Mouse (Mus musculus) CH12.LX (cell line): Measurements from ENCODE around the gene Atp23. TPM values are rescaled to one million over a fixed set of nuclear protein-coding genes. Genes with fewer than 3 reads are reported as not detected.

Experiments
- DNase-seq: peaks from one replicate; pipeline ENCODE4 v3.0.0-alpha.2; 2013; ENCODE audit errors: extremely low read depth
- H3K27ac ChIP-seq: 2 replicates; pipeline ENCODE4 v1.5.1; 2012; ENCODE audit warnings: low read depth, mild to moderate bottlenecking, control low read depth, moderate library complexity; ENCODE audit not compliant: insufficient read depth
- H3K27me3 ChIP-seq: replicated peaks from 2 replicates; pipeline ENCODE3; 2012; ENCODE audit warnings: inconsistent platforms
- H3K36me3 ChIP-seq, 2 experiments: replicated peaks in 1 of 2; 2 replicates each; pipeline versions ENCODE3 to v1.6.1; 2012; ENCODE audit warnings: inconsistent platforms in 1 of 2, low read length in 1 of 2, mild to moderate bottlenecking in 1 of 2, mixed read lengths in 1 of 2, moderate library complexity in 1 of 2; ENCODE audit not compliant: control insufficient read depth in 1 of 2, insufficient read depth in 1 of 2
- H3K4me1 ChIP-seq, 2 experiments: 2 replicates each; pipeline ENCODE4 v1.6.1; 2012; ENCODE audit warnings: inconsistent platforms in 1 of 2, moderate library complexity in 1 of 2; ENCODE audit not compliant: insufficient read depth in 2 of 2, control insufficient read depth in 1 of 2
- H3K4me2 ChIP-seq: 2 replicates; pipeline ENCODE4 v1.6.1; 2012; ENCODE audit warnings: low read depth, mild to moderate bottlenecking, control low read depth; ENCODE audit not compliant: poor library complexity, insufficient read depth, severe bottlenecking
- H3K4me3 ChIP-seq, 3 experiments: fragments of 150-350 bp in 1 of 3; sonication (generic) in 1 of 3; replicated peaks in 1 of 3; 2 replicates each; pipeline versions ENCODE3 to v1.5.1; 2011 to 2012; ENCODE audit warnings: low read depth in 2 of 3, low read length in 2 of 3, mild to moderate bottlenecking in 2 of 3, moderate library complexity in 2 of 3, control low read depth in 1 of 3, improper control_type of control experiment in 1 of 3, inconsistent platforms in 1 of 3, mixed read lengths in 1 of 3; ENCODE audit not compliant: poor library complexity in 1 of 3
- H3K79me2 ChIP-seq: replicated peaks from 2 replicates; pipeline ENCODE4 v1.6.1; 2012; ENCODE audit warnings: mild to moderate bottlenecking, moderate library complexity; ENCODE audit not compliant: control insufficient read depth, poor library complexity, insufficient read depth, severe bottlenecking; ENCODE audit errors: extremely low read depth
- H3K9ac ChIP-seq: 2 replicates; pipeline ENCODE4 v1.6.1; 2012; ENCODE audit warnings: low read depth, mild to moderate bottlenecking, control low read depth, moderate library complexity; ENCODE audit not compliant: insufficient read depth
- H3K9me3 ChIP-seq: replicated peaks from 2 replicates; pipeline ENCODE3; 2012; ENCODE audit warnings: low read length, inconsistent platforms, mixed read lengths
- CTCF ChIP-seq, 2 experiments: IDR thresholded peaks in 1 of 2; conservative IDR thresholded peaks in 1 of 2; 2 replicates each; pipeline ENCODE4 v1.5.1; 2011 to 2012; ENCODE audit warnings: low read depth in 2 of 2, low read length in 2 of 2, improper control_type of control experiment in 1 of 2, inconsistent platforms in 1 of 2, mild to moderate bottlenecking in 1 of 2, moderate library complexity in 1 of 2
- ELF1 ChIP-seq: IDR thresholded peaks from 2 replicates; pipeline ENCODE4 v1.6.1; 2014; ENCODE audit warnings: low read depth, mild to moderate bottlenecking, inconsistent platforms, low read length, improper control_type of control experiment
- ETS1 ChIP-seq: conservative IDR thresholded peaks from 2 replicates; pipeline ENCODE4 v1.6.1; 2012; ENCODE audit warnings: low read depth, mild to moderate bottlenecking, inconsistent platforms, low read length, improper control_type of control experiment, moderate library complexity
- GABPA ChIP-seq: IDR thresholded peaks from 2 replicates; pipeline ENCODE4 v1.6.1; 2012; ENCODE audit warnings: low read depth, low read length, improper control_type of control experiment, inconsistent platforms; ENCODE audit not compliant: insufficient replicate concordance
- HCFC1 ChIP-seq: IDR thresholded peaks from 2 replicates; pipeline ENCODE4 v1.6.1; 2012; ENCODE audit warnings: low read depth, mild to moderate bottlenecking, inconsistent platforms, low read length, improper control_type of control experiment
- IRF4 ChIP-seq: IDR thresholded peaks from 2 replicates; pipeline ENCODE4 v1.6.1; 2014; ENCODE audit warnings: low read depth, mild to moderate bottlenecking, inconsistent platforms, low read length, improper control_type of control experiment
- JUN ChIP-seq: IDR thresholded peaks from 2 replicates; pipeline ENCODE4 v1.6.1; 2011; ENCODE audit warnings: low read depth, mild to moderate bottlenecking, low read length, improper control_type of control experiment, moderate library complexity; ENCODE audit not compliant: insufficient read depth
- KAT2A ChIP-seq: IDR thresholded peaks from 2 replicates; pipeline ENCODE4 v1.6.1; 2012; ENCODE audit warnings: low read length, improper control_type of control experiment, inconsistent platforms; ENCODE audit not compliant: insufficient replicate concordance
- MAX ChIP-seq: IDR thresholded peaks from 2 replicates; pipeline ENCODE4 v1.6.1; 2011; ENCODE audit warnings: low read length, improper control_type of control experiment
- MAZ ChIP-seq: IDR thresholded peaks from 2 replicates; pipeline ENCODE4 v1.6.1; 2012; ENCODE audit warnings: low read depth, mild to moderate bottlenecking, inconsistent platforms, low read length, improper control_type of control experiment, moderate library complexity
- MEF2A ChIP-seq: IDR thresholded peaks from 2 replicates; pipeline ENCODE4 v1.6.1; 2014; ENCODE audit warnings: low read depth, mild to moderate bottlenecking, inconsistent platforms, low read length, improper control_type of control experiment, borderline replicate concordance
- NRF1 ChIP-seq: IDR thresholded peaks from 2 replicates; pipeline ENCODE4 v1.6.1; 2014; ENCODE audit warnings: low read depth, mild to moderate bottlenecking, inconsistent platforms, low read length, improper control_type of control experiment, moderate library complexity
- RAD21 ChIP-seq: IDR thresholded peaks from 2 replicates; pipeline ENCODE4 v1.6.1; 2011; ENCODE audit warnings: low read depth, mild to moderate bottlenecking, low read length, improper control_type of control experiment, moderate library complexity
- dilution Hi-C: fragments of 300-500 bp; cut with MboI; formaldehyde crosslinking; loops from 2 replicates; pipeline ENCODE4 v1.14.3; 2020; ENCODE audit warnings: low sequenced_read_pairs; ENCODE audit not compliant: extremely low pct_unique_long_range_greater_than_20kb, extremely low pct_ligation_motif_present
- in situ Hi-C: fragments of 300-500 bp; cut with MboI; formaldehyde crosslinking; loops from 3 replicates; pipeline ENCODE4 v1.14.3; 2019; ENCODE audit warnings: low sequenced_read_pairs, low pct_ligation_motif_present, low pct_unique_long_range_greater_than_20kb, mixed read lengths
- polyA plus RNA-seq: library from polyadenylated mRNA; unstranded; fragments of >175 nt; gene quantifications from 2 replicates; pipeline ENCODE4 v1.2.1, GENCODE M21; 2012; ENCODE audit warnings: low read depth; ENCODE audit not compliant: insufficient read length
- total RNA-seq, 2 experiments: library from RNA; depleted of rRNA; stranded (reverse); fragments of 300-350 nt in 1 of 2; fragments of >200 nt in 1 of 2; gene quantifications; 2 replicates each; pipeline ENCODE4 v1.2.3; 2012 to 2014

Atp23 gene
- total and polyA plus RNA-seq, 3 experiments, result 16.7 to 18.9 (median 17.2) TPM

GRCm38 (mm10) chr10:126822418-126822817 lies 78.7 kb downstream of the Atp23 start:
- H3K4me3 ChIP-seq, result no peak overlapping the region
- DNase-seq, result no peak
- no peak overlapping the region for H3K4me2 ChIP-seq
- H3K4me1 ChIP-seq, result no peaks in the 10 kb centered on the region
- H3K36me3 ChIP-seq, result no peaks in the 10 kb centered on the region
- no peak overlapping the region for H3K27ac ChIP-seq
- no peak overlapping the region for H3K9ac ChIP-seq
- H3K9me3 ChIP-seq, result peaks cover 3% of the 10 kb centered on the region
- no peak for TF ChIP-seq CTCF (conservative IDR thresholded peaks at IDR 0.05 in 1 of 2, IDR thresholded peaks at IDR 0.05 in 1 of 2; ENCODE audit: low read depth in 2 of 2, low read length in 2 of 2)
- TF ChIP-seq IRF4, result no peak
- no peak for TF ChIP-seq NRF1
- no peak for TF ChIP-seq MAZ
- no peak for TF ChIP-seq JUN
- TF ChIP-seq RAD21, result no peak
- TF ChIP-seq KAT2A, result no peak
- TF ChIP-seq GABPA, result no peak
- no peak for TF ChIP-seq ELF1
- no peak for TF ChIP-seq MAX
- TF ChIP-seq HCFC1, result no peak
- TF ChIP-seq MEF2A, result no peak
- no peak for TF ChIP-seq ETS1
- no peaks in the 10 kb centered on the region for H3K79me2 ChIP-seq
- dilution Hi-C loops, result no loop called here
- H3K27me3 ChIP-seq, result no peaks in the 10 kb centered on the region
- in situ Hi-C loops, result no loop called here

Other genes with a start within 250 kb of the Atp23 start
- 13.2 and 20.2 TPM in 2 replicates for gene Ctdsp2, start 77.4 kb upstream of the Atp23 start, total RNA-seq (2012; rRNA removed)
- gene Ctdsp2, start 77.4 kb upstream of the Atp23 start, total RNA-seq (2014; rRNA removed), result 7.5 and 8.9 TPM in 2 replicates
- gene Ctdsp2, start 77.4 kb upstream of the Atp23 start, polyA plus RNA-seq, result 17.7 and 21.9 TPM in 2 replicates
- 2.1 and 2.7 TPM in 2 replicates for gene Avil, start 99.4 kb upstream of the Atp23 start, total RNA-seq (2012; rRNA removed)
- gene Avil, start 99.4 kb upstream of the Atp23 start, total RNA-seq (2014; rRNA removed), result 8.2 and 9.9 TPM in 2 replicates
- gene Avil, start 99.4 kb upstream of the Atp23 start, polyA plus RNA-seq, result 18.8 and 20.0 TPM in 2 replicates
- gene Tsfm, start 129.5 kb upstream of the Atp23 start, total RNA-seq (2012; rRNA removed), result 72.0 and 78.0 TPM in 2 replicates
- 88.9 and 93.9 TPM in 2 replicates for gene Tsfm, start 129.5 kb upstream of the Atp23 start, total RNA-seq (2014; rRNA removed)
- 53.0 and 53.2 TPM in 2 replicates for gene Tsfm, start 129.5 kb upstream of the Atp23 start, polyA plus RNA-seq
- 28.4 and 32.7 TPM in 2 replicates for gene Mettl1, start 140.1 kb upstream of the Atp23 start, total RNA-seq (2012; rRNA removed)
- gene Mettl1, start 140.1 kb upstream of the Atp23 start, total RNA-seq (2014; rRNA removed), result 19.6 and 21.6 TPM in 2 replicates
- 44.0 and 49.4 TPM in 2 replicates for gene Mettl1, start 140.1 kb upstream of the Atp23 start, polyA plus RNA-seq
- gene Eef1akmt3, start 140.2 kb upstream of the Atp23 start, total RNA-seq (2012; rRNA removed), result 0.76 and 0.98 TPM in 2 replicates
- gene Eef1akmt3, start 140.2 kb upstream of the Atp23 start, total RNA-seq (2014; rRNA removed), result 0.62 and 0.78 TPM in 2 replicates
- 1.1 and 1.2 TPM in 2 replicates for gene Eef1akmt3, start 140.2 kb upstream of the Atp23 start, polyA plus RNA-seq
- gene Cyp27b1, start 146.9 kb upstream of the Atp23 start, total RNA-seq (2012; rRNA removed), result 0.34 and 0.42 TPM in 2 replicates
- 0.32 TPM in 2 replicates for gene Cyp27b1, start 146.9 kb upstream of the Atp23 start, total RNA-seq (2014; rRNA removed)
- gene Cyp27b1, start 146.9 kb upstream of the Atp23 start, polyA plus RNA-seq, result 0.89 and 1.4 TPM in 2 replicates
- 3.4 and 3.6 TPM in 2 replicates for gene March9, start 158.8 kb upstream of the Atp23 start, total RNA-seq (2012; rRNA removed)
- 0.58 and 0.68 TPM in 2 replicates for gene March9, start 158.8 kb upstream of the Atp23 start, total RNA-seq (2014; rRNA removed)
- 0.97 and 1.0 TPM in 2 replicates for gene March9, start 158.8 kb upstream of the Atp23 start, polyA plus RNA-seq
- 257 and 304 TPM in 2 replicates for gene Cdk4, start 162.2 kb upstream of the Atp23 start, total RNA-seq (2012; rRNA removed)
- gene Cdk4, start 162.2 kb upstream of the Atp23 start, total RNA-seq (2014; rRNA removed), result 799 and 864 TPM in 2 replicates
- gene Cdk4, start 162.2 kb upstream of the Atp23 start, polyA plus RNA-seq, result 839 and 921 TPM in 2 replicates
- 81.5 and 85.9 TPM in 2 replicates for gene Tspan31, start 168.9 kb upstream of the Atp23 start, total RNA-seq (2012; rRNA removed)
- 110 and 148 TPM in 2 replicates for gene Tspan31, start 168.9 kb upstream of the Atp23 start, total RNA-seq (2014; rRNA removed)
- 72.8 and 79.9 TPM in 2 replicates for gene Tspan31, start 168.9 kb upstream of the Atp23 start, polyA plus RNA-seq
- 43.5 and 46.0 TPM in 2 replicates for gene Agap2, start 173.9 kb upstream of the Atp23 start, total RNA-seq (2012; rRNA removed)
- gene Agap2, start 173.9 kb upstream of the Atp23 start, total RNA-seq (2014; rRNA removed), result 24.8 and 27.8 TPM in 2 replicates
- gene Agap2, start 173.9 kb upstream of the Atp23 start, polyA plus RNA-seq, result 26.1 and 27.8 TPM in 2 replicates
- 81.1 and 82.7 TPM in 2 replicates for gene Os9, start 219.8 kb upstream of the Atp23 start, total RNA-seq (2012; rRNA removed)
- 41.0 and 42.8 TPM in 2 replicates for gene Os9, start 219.8 kb upstream of the Atp23 start, total RNA-seq (2014; rRNA removed)
- 61.9 and 78.2 TPM in 2 replicates for gene Os9, start 219.8 kb upstream of the Atp23 start, polyA plus RNA-seq